Mouse (Mus musculus) ovary, postnatal 10 days (tissue): ENCODE data around the gene Abcb8.

Source experiments
- DNase-seq: peaks from one replicate; pipeline ENCODE4 v3.0.0; 2022; ENCODE audit warnings: low spot score

Gene Abcb8

DNA sequence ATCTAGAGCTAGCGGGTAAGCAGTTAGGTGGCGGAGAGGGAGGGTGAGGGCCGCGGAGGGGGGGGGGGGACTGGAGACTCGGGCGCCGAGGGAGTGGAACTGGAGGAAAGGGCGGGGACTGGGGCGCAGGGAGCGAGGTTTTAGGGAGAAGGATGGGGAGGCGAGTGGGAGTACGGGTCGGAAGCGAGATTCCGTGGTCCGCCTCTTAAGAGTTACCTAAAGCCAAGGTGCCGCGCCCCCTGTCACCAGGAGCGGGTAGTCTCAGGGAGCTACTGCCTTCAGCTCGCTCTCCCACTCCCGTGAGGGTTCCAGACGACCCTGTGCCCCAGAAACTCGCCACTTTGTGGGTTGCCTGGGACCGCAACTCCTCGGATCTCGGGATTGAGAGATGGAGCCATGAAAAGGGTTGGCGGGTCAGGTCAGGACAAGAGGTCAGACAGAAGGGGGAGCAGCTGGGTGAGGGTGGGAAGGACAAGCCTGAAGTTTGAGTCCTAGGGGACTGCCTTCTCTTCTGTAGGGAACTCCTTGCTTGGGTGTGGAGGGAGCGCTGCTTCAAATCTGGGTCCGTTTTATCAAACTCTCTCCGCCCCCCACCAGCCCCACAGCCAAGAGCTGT lies 32.1 kb downstream of the Abcb8 start:
- DNase-seq: peak; percentile 44

DNA sequence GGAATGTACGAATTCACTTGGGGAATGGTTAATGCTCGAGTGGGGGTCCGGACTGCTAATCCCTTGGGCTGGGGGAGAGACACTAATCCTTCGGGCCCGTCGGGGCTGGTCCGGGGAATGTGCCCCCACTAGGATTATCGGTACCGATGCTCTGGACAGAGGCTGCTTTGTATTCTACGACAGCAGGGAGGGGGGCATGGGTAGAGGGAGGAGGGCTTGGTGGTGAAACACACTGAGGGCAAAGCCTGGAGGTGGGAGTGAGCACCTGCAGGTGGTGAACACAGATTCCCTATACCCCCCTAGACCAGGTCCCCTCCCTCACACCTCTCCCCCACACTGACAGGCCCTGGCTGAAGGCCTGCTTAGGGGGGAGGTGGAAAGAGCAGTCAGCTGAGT lies 32.6 kb downstream of the Abcb8 start:
- DNase-seq: no peak

DNA sequence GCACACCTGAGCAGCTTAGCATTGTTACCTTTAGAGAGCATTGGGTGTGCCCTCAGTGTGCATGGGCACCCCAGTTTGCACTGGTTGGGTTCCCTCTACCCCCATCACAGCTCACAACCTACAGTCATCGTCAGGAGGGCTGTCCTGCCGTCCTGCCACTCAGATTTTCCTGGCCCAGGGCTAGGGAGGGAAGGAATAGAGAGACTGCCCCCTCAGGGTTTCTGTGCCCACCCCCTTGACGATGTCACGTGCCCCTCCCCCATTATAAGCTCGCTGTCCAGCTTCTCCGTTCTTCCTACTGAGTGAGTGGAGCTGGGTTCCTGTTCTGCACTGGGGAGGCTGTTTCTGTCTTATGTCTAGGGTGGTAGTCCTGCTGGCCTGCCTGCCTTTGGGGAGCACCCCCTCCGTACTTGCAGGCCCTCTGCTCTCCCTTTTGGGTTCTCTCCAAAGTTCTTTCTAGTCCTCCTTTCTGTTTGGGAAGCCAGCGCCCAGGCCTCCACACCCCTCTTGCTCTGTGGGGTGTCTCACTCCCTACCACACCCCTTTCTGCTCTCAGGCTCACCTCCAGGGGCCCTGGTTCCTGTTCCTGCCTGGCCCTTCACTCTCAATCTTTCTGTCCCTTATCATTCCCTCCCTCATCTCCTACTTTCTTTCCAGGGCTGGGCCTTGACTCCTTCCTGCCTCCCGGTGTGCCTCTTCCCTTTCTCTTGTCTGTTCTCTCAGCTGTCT lies 33.3 kb downstream of the Abcb8 start:
- DNase-seq: no peak

DNA sequence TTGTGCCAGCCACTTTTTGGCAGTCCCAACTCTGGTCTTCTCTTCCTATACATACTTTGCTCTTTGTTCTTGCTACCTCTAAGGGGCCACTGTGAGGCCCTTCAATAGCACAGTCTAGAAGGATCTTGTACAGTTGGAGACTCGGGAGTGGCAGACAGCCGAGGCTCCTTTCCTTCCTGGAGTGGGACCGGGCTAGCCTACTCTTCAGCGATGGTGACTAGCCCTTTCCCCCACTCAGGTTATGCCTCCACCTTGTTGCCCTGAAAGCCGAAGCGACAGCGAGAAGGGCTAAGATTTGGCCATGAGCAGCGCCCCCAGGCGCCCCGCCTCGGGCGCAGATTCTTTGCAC lies 33.8 kb downstream of the Abcb8 start:
- DNase-seq: no peak

DNA sequence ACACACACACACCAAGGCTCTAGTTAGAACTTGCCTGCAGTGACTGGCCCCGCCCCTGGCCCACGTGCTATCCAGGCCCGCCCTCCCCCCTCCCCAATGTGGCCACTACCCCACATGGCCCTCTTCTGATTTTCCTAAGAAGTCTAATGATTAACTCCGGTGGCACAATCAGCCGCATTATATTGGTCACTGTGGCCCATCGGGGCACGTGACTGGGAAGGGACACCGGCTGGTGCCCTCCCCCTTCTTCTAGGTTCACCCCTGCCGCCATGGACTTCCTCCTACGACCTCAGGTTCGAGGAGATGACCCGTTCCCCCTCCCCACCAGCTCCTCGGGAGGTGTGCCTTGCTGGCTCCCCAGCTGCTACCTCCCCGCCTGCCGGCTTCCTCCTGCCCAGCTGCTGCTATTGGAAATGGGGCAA lies 34.5 kb downstream of the Abcb8 start:
- no peak for DNase-seq

DNA sequence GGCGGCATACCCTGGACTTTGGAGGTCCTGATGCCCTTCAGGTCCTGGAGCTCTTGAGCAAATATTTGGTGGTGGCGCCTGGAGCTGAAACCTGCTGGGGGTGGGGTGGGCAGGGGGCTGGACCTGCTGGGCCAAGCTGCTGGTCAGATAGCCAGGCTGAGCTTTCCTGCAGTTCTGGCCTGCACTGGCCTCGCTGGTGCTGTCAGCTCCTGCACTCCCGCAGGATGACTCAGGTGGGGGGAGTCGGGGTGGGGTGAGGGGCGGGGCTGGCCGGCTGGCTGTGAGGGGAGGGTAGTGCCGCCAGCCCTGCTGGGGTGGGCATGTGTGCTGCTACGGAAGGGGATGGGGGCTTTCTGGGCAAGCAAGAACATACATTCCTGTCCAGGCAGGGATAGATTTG lies 35.1 kb downstream of the Abcb8 start:
- no peak for DNase-seq

DNA sequence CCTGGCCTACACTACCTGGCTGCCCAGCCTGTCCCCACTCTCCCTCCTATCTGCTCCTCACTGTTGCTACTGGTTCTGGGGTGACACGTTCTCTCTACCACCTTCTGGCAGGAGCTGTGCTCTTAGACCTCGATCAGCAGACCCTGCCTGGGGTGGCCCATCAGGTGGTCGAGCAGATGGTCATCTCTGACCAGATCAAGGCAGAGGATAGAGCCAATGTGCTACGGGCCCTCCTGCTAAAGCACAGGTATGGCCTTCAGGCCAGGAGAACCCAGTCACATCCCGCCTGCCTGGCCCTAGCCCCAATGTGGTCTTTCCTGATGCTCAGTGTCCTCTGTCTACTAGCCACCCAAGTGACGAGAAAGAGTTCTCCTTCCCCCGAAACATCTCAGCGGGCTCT lies 40.5 kb downstream of the Abcb8 start:
- no peak for DNase-seq

DNA sequence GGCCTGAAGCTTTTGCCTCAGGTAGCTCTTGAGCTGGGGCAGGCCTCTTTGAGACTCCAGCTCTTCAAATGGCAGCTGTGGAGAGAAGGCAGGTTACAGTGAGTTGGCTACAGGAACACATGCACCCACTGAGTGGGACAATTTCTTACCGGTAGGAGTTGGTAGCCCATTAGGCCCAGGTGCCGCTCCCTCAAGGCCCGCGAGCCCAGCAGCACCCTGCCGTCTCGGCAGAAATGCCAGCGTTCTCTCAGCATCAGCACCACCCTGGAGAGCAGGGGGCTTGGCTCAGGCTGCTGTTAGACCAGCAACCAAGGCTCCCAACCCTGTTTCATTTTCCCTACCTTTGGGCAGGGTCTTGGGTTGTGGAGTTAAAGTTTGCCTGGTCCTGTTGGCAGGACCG lies 47.7 kb downstream of the Abcb8 start:
- no peak for DNase-seq

DNA sequence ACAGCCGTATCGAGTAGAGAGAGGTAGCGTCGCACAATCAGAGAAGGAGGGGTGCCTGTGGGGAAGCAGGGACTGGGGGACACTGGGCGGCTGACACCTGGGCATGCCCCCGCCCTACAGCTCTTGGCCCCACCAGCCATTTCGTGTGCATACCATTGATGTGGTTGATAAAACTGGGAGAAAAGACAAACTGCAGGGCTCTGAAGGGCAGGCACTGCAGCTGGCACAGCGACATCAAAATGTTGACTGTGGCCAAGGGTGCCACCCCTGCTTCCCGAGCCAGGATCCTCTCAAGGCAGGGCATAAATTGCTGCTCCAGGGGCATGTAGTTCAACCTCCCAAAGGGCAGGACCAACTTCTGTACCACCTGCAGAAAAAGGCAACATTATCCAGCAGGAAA lies 48.6 kb downstream of the Abcb8 start:
- DNase-seq: no peak

DNA sequence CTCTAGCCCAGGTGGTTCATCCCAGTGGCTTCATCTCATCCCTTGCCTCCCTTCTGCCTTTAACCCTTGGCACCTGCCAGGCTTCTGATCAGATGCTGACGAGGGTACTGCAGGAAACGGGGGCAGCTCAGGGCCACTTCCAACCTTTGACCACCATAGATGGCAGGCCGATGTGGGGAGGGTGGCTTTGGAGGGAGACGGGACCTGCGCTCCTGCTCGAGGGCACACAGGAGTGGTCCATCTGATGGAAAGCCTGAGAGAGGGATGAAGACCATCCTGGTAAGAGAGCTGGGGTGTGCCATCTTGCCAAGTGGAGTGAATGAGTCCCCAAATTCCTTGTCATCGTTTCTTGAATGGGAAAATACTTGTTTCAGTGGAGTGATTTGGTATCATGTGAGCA lies 49.7 kb downstream of the Abcb8 start:
- no peak for DNase-seq

DNA sequence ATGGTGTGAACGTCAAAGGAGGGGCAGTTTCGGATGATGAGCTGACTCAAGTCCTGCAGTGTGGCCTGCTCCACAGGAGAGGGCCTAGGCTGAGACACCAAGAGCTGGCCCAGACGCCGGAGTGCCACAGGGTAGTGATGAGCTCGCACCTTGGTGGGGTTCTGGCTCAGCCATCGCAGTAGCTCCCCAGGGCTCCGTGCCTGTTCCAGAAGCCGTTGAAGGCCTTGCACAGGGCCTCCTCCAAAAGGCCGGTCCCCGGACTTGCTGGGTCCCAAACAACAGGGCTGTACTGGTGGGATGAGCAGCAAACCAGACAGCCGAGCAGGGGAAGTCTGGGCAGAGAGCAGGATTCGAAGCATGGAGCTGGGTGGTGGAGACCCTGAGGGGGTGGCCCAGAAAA lies 50.5 kb downstream of the Abcb8 start:
- no peak for DNase-seq

DNA sequence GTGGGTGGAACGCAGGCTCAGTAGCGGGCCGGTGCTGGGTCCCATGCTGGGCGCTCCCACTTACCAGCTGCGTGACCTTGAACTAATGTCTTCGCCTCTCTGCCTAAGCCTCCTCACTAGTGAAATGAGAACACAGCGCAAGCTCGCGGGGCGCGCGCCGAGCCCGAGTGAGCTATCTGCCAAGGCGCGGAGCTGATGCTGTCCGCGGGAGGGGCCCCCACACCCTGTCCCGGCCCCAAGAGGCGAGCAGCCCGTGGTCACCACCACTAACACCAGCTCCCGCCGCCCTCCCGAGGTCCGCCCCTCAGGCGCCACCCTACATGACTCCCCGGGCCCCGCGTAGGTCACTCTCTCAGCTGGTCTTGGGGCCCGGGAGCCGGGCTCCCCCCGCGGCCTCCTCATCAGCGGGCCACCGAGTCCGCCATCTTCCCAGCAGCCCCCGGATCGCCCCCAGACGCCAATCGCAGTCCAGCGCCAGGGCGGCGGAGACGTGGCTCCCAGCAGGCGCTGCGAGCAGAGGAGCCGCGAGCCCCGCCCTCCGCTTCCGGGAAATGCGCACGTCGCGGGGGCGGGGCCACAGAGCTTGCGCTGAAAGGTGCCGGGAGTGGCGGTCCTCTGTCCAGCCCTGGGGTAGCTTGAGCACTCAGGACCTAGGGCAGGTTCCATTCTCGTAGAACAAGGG lies 51.4 kb downstream of the Abcb8 start, which contains the start of gene Fastk:
Gene Fastk (minus strand): TSS at position 542 of the 682 bp plus-strand sequence.
- peak; percentile 87 for DNase-seq

DNA sequence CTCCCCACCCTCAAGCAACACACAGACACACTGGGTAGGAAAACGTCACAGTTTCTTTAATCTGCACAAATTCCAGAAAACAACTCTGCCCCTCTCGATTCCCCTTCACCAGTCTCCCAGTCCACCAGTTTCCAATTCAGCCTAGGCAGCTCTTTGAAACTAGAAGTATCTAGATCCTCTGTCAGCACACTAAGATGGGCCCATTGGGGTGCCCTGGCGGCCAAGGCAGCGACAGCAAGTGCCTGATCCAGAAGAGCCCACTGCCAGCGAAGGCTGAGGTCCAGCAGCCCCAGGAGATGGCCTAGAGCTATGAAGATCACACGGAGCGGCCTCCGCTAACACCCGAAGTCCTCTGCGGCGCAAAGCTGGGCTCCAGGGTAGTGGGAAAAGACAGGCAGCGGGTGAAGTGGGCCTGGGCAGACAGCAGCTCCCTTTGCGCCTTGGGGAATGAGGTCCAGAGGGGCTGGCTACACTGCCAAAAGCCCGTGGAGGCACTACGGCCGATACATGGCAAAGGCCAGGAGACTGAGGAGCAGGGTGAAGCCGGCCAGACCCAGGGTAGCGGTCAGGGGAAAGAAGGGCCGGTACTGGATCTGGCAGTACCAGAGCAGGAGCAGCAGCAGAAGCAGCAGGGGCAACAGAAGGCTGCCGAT lies 52.1 kb downstream of the Abcb8 start:
- no peak for DNase-seq

DNA sequence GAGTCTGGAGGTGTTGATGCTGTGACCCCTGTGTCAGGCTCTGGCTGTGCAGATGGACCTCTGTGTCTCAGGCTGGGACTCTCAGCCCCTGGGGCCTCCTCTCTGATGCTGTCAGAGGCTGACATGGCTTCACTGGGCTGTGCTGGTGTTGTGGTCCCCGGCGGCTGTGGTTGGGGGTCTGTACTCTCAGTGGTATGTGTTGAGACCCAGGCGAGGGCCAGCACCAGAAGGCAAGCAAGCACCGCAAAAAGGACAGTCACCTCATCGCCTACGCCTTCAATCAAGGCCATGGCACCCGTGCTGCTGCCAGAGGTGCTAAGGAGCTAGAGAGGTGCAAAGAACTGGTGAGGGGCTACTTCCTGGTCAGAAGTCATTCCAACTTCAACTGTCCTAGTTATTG lies 53.2 kb downstream of the Abcb8 start:
- DNase-seq: no peak

DNA sequence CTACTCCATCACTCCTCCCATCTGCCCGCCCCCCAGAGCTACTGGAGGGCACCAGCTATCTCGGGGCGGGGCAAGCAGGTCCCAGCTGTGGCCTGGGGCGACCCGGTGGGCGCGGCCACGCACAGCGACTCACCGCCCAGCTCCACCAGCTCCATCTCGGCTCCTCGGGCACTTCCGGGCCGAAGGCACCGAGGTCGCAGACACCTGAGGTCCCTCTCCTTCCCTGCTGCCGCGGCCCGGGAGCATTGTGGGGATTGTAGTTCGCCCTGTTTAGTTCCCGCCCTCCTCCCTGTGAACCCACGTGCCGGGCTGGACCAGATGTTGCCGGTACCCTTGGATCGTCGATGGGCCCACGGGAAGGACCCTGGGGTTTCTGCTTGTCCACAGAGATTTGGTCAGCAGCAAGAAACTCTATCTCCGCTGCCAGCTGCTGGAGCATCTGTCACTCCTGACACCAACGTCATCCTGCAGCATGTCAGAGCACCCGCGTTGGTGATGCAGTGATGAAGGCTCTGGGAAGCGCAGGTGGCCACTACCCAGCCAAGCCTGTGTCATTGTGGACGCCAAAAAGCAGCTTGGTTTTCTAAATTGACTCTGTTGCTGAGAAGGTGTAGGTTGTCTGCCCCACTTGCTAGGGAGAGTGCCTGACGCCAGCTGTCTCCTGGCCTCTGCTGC lies 54.3 kb downstream of the Abcb8 start, which contains the start of gene Tmub1:
Gene Tmub1 (minus strand): TSS at position 231 of the 675 bp plus-strand sequence.
- DNase-seq: peak; percentile 45

DNA sequence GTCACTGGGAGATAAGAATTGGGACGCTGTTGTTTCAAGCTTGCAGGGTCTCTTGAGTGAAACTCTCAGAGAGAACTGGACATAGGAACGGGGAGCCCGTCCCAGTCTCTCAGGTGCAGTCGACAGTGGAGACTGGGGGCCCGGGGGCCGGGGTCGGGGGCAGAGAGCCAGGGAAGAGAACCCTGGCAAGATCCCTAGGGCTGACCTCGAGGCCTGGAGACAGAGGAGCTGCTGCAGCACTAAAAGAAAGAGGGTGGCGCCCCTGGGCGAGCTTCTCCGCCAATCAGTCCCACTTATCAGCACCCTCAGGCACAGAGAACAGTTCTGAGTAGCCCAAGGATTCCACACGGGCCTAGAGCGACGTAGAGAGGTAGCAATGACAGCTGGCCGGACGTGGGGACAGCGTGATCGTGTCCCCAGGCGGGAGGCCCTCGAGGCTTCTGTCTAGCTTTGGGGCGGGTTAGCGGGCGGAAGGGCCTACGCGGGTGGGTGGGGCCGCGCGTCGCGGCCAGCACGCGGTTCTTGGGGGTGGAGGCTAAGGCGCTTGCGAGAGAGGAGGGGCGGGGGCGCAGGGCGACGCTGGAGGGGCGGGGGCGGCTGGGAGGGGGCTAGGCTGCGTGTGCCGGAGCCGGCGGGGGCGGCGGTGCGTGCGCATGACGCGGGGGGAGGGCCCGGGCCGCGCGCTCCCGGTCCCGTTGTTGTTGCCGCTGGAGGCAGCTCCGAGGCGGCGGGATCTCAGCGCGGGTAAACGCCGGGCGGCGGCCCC lies 58.0 kb downstream of the Abcb8 start:
- peak; percentile 68 for DNase-seq

DNA sequence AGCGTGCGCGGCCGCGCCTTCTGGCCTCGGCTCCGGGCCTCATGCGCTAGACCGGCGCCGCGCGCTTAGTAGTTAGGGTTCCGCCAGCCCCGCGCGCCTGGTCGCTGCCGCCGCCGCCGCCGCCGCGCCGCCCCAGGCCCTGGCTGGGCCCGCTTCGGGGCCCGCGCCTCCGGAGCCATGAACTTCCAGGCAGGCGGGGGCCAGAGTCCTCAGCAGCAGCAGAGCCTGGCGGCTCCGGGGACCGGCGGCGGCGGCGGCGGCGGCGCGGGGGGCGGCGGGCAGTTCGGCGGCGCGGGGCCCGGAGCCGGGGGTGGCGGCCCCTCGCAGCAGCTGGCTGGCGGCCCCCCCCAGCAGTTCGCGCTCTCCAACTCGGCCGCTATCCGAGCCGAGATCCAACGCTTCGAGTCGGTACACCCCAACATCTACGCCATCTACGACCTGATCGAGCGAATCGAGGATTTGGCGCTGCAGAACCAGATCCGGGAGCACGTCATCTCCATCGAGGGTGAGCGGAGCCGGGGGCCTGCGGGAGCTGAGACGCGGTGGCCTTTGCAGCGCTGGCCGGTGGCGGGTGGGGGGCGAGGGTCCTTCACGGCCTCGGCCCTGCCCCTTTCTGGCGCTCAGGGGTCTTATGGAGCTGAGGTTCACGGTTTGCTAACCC lies 58.7 kb downstream of the Abcb8 start, which contains the start of gene Agap3:
Gene Agap3 (plus strand): TSS at position 148 of the 661 bp plus-strand sequence.
- DNase-seq: no peak

DNA sequence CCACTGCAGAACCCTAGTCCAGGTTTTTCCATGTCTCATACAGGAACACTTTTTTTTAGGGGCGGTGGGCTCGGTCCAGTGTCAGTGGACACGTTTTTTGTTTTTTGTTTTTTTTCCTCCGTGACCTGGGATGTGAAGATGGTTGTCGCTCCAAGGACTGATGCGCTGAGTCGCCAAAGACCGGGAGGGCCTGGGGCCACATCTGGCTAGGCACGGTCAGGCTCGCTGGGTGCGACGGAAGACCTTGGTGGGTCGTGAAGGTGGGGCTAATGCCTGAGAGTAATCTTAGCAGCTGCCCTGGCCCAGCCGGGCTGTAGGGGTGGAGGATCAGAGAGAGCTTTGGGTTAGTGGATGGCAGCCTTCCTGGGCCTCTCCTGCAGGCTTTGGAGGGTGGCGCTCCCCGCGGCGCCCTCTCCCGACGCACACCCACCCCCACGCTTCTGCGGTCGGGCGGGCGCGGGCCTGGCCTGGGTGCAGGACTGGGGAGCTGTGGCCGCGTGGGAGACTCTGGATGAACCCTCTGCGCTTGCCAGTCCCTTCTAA lies 59.3 kb downstream of the Abcb8 start:
- peak; percentile 13 for DNase-seq

DNA sequence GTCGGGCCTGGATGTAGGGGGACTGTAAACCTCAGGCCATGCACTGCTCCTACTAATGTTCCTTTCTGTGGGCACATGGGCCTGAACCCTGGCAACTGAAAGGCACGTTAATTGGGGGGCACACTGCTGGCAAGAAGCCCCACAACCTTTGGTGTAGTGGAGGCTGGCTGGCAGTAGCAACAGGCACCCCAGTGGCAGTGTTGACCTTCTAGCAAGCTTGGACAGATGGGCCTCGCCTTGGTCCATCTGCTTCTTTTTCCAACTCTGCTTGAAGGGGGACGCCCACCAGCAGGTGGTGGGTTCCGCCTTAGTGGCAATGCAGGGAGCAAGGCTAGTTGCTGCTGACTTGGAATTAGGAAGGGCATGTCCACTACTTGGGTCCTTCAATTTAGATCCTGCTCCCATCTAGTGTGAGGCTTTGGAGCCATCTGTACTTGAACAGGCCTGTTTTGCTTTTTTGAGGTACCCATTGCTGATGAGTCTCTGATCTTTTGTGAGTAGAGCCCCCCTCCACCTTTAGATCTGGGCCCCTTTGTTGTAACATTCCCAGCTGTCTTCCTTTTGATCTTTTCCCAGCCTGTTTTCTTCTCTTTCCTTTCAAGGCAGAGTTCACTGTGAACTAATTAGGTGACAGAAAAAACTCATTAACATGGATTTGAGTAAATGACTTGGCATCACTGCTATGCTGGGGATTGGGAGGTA lies 60.0 kb downstream of the Abcb8 start:
- DNase-seq: no peak

DNA sequence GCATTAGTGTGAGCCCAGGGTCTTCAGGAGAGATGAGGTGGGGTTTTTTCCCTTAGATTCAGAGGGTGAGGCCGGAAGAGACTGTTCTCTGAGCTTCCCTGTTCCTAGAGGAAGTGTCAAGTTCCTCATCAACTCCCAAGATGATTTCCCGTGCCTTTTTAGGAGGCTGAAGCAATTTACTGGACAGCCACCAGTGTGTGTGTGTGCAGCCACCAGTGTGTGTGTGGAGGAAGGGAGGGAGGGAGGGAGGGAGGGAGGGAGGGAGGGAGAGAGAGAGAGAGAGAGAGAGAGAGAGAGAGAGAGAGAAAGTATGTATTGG lies 60.5 kb downstream of the Abcb8 start:
- DNase-seq: no peak
